Mouse (Mus musculus): Measurements from ENCODE around the gene Lrsam1. TPM values are rescaled to one million over a fixed set of nuclear protein-coding genes. Genes with fewer than 3 reads are reported as not detected.

The Lrsam1 gene
- total and polyA plus RNA-seq, 3 experiments: 5.0 to 9.5 (median 5.4) TPM

DNA sequence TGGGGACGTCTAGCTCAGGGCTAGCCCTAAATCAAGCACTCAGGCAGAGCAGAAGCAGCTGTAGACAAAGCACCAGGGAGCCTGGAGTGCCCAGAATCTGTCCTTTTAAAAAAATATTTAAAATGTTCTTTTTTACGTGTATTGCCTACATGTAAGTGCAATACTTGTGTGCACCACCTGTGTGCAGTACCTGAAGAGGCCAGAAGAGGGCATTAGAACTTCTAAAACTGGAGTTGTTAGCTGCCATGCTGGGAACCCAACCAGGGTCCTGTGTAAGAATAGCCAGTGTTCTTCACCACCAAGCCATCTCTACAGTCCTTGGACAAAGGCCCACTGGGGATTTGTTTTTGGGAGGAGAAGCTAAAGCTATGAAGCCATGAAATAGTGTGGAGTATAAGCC lies 6.8 kb downstream of the Lrsam1 start:
- no peak overlapping the region for H3K4me2 ChIP-seq (ENCODE audit: insufficient read depth, low read depth, poor library complexity, severe bottlenecking)
- no peak overlapping the region for H3K9ac ChIP-seq (ENCODE audit: insufficient read depth, low read depth)
- dilution Hi-C loops (cut with MboI; ENCODE audit: extremely low pct_ligation_motif_present, extremely low pct_unique_long_range_greater_than_20kb, low sequenced_read_pairs) (no loop called here), in situ Hi-C loops (cut with MboI; ENCODE audit: low pct_ligation_motif_present, low pct_unique_long_range_greater_than_20kb, low sequenced_read_pairs) (no loop called here)
- H3K9me3 ChIP-seq (replicated peaks; ENCODE audit: low read length): peaks cover 6% of the 10 kb centered on the region
- no peaks in the 10 kb centered on the region for H3K79me2 ChIP-seq (replicated peaks; ENCODE audit: control insufficient read depth, extremely low read depth, insufficient read depth, poor library complexity, severe bottlenecking)
- no peak overlapping the region for H3K27ac ChIP-seq (ENCODE audit: insufficient read depth, low read depth)
- no peaks in the 10 kb centered on the region for H3K4me1 ChIP-seq (ENCODE audit: control insufficient read depth in 1 of 2, insufficient read depth in 2 of 2)
- peaks cover 32 to 84% of the 10 kb centered on the region in 2 experiments for H3K36me3 ChIP-seq (replicated peaks in 1 of 2; ENCODE audit: control insufficient read depth in 1 of 2, insufficient read depth in 1 of 2, low read length in 1 of 2)
- H3K27me3 ChIP-seq (replicated peaks): no peaks in the 10 kb centered on the region
- no peak overlapping the region for H3K4me3 ChIP-seq (replicated peaks in 1 of 3; ENCODE audit: low read depth in 2 of 3, low read length in 2 of 3, poor library complexity in 1 of 3)
- no peak for DNase-seq (ENCODE audit: extremely low read depth)
- TF ChIP-seq MXI1 (IDR thresholded peaks at IDR 0.05; ENCODE audit: low read depth, low read length): no peak
- peak in 1 of 2 experiments; percentile 14; a peak in 1 of 4 replicates for TF ChIP-seq CTCF (conservative IDR thresholded peaks at IDR 0.05 in 1 of 2, IDR thresholded peaks at IDR 0.05 in 1 of 2; ENCODE audit: low read depth in 2 of 2, low read length in 2 of 2)

GRCm38 (mm10) chr2:32947454-32947853 lies 14.0 kb downstream of the Lrsam1 start:
- H3K4me2 ChIP-seq (ENCODE audit: insufficient read depth, low read depth, poor library complexity, severe bottlenecking): no peak overlapping the region
- DNase-seq (ENCODE audit: extremely low read depth): no peak
- no peak overlapping the region for H3K9ac ChIP-seq (ENCODE audit: insufficient read depth, low read depth)
- no peak overlapping the region for H3K27ac ChIP-seq (ENCODE audit: insufficient read depth, low read depth)
- no peaks in the 10 kb centered on the region for H3K27me3 ChIP-seq (replicated peaks)
- H3K4me3 ChIP-seq (replicated peaks in 1 of 3; ENCODE audit: low read depth in 2 of 3, low read length in 2 of 3, poor library complexity in 1 of 3): no peak overlapping the region
- peaks cover 35 to 84% of the 10 kb centered on the region in 2 experiments for H3K36me3 ChIP-seq (replicated peaks in 1 of 2; ENCODE audit: control insufficient read depth in 1 of 2, insufficient read depth in 1 of 2, low read length in 1 of 2)
- TF ChIP-seq USF1 (IDR thresholded peaks at IDR 0.05; ENCODE audit: low read depth, low read length): no peak
- TF ChIP-seq IRF4 (IDR thresholded peaks at IDR 0.05; ENCODE audit: low read depth, low read length): no peak
- TF ChIP-seq NELFE (IDR thresholded peaks at IDR 0.05; ENCODE audit: low read depth, low read length): no peak
- TF ChIP-seq E2F4 (IDR thresholded peaks at IDR 0.05; ENCODE audit: insufficient replicate concordance, low read depth, low read length): no peak
- TF ChIP-seq JUND (conservative IDR thresholded peaks at IDR 0.05; ENCODE audit: low read depth, low read length): no peak
- TF ChIP-seq RAD21 (IDR thresholded peaks at IDR 0.05; ENCODE audit: low read depth, low read length): no peak
- no peak for TF ChIP-seq POLR2A (IDR thresholded peaks at IDR 0.05; ENCODE audit: low read depth, low read length)
- no peak for TF ChIP-seq CHD2 (IDR thresholded peaks at IDR 0.05; ENCODE audit: low read length)
- no peak for TF ChIP-seq ELF1 (IDR thresholded peaks at IDR 0.05; ENCODE audit: low read depth, low read length)
- TF ChIP-seq MAFK (IDR thresholded peaks at IDR 0.05; ENCODE audit: insufficient replicate concordance, low read length): no peak
- TF ChIP-seq TBP (conservative IDR thresholded peaks at IDR 0.05; ENCODE audit: low read depth, low read length): no peak
- TF ChIP-seq SIN3A (IDR thresholded peaks at IDR 0.05; ENCODE audit: low read length): no peak
- in situ Hi-C loops (cut with MboI; ENCODE audit: low pct_ligation_motif_present, low pct_unique_long_range_greater_than_20kb, low sequenced_read_pairs) (no loop called here), dilution Hi-C loops (cut with MboI; ENCODE audit: extremely low pct_ligation_motif_present, extremely low pct_unique_long_range_greater_than_20kb, low sequenced_read_pairs) (no loop called here)
- H3K79me2 ChIP-seq (replicated peaks; ENCODE audit: control insufficient read depth, extremely low read depth, insufficient read depth, poor library complexity, severe bottlenecking): no peaks in the 10 kb centered on the region
- peaks cover 0 to 7% of the 10 kb centered on the region in 2 experiments; a peak in 1 of 4 replicates for H3K4me1 ChIP-seq (ENCODE audit: control insufficient read depth in 1 of 2, insufficient read depth in 2 of 2)
- H3K9me3 ChIP-seq (replicated peaks; ENCODE audit: low read length): no peaks in the 10 kb centered on the region

GRCm38 (mm10) chr2:32940483-32940882 lies 20.9 kb downstream of the Lrsam1 start:
- H3K27me3 ChIP-seq (replicated peaks): no peaks in the 10 kb centered on the region
- no peaks in the 10 kb centered on the region for H3K79me2 ChIP-seq (replicated peaks; ENCODE audit: control insufficient read depth, extremely low read depth, insufficient read depth, poor library complexity, severe bottlenecking)
- no peak for DNase-seq (ENCODE audit: extremely low read depth)
- no peaks in the 10 kb centered on the region for H3K9me3 ChIP-seq (replicated peaks; ENCODE audit: low read length)
- H3K27ac ChIP-seq (ENCODE audit: insufficient read depth, low read depth): no peak overlapping the region
- no peak overlapping the region for H3K4me3 ChIP-seq (replicated peaks in 1 of 3; ENCODE audit: low read depth in 2 of 3, low read length in 2 of 3, poor library complexity in 1 of 3)
- in situ Hi-C loops (cut with MboI; ENCODE audit: low pct_ligation_motif_present, low pct_unique_long_range_greater_than_20kb, low sequenced_read_pairs) (no loop called here), dilution Hi-C loops (cut with MboI; ENCODE audit: extremely low pct_ligation_motif_present, extremely low pct_unique_long_range_greater_than_20kb, low sequenced_read_pairs) (no loop called here)
- H3K4me1 ChIP-seq (ENCODE audit: control insufficient read depth in 1 of 2, insufficient read depth in 2 of 2): peaks cover 0 to 11% of the 10 kb centered on the region in 2 experiments; a peak in 1 of 4 replicates
- no peak overlapping the region for H3K9ac ChIP-seq (ENCODE audit: insufficient read depth, low read depth)
- peaks cover 15 to 74% of the 10 kb centered on the region in 2 experiments for H3K36me3 ChIP-seq (replicated peaks in 1 of 2; ENCODE audit: control insufficient read depth in 1 of 2, insufficient read depth in 1 of 2, low read length in 1 of 2)
- H3K4me2 ChIP-seq (ENCODE audit: insufficient read depth, low read depth, poor library complexity, severe bottlenecking): no peak overlapping the region
- peak in 1 of 2 experiments; percentile 17; a peak in 2 of 4 replicates for TF ChIP-seq CTCF (conservative IDR thresholded peaks at IDR 0.05 in 1 of 2, IDR thresholded peaks at IDR 0.05 in 1 of 2; ENCODE audit: low read depth in 2 of 2, low read length in 2 of 2)
- TF ChIP-seq CHD2 (IDR thresholded peaks at IDR 0.05; ENCODE audit: low read length): no peak
- no peak for TF ChIP-seq SIN3A (IDR thresholded peaks at IDR 0.05; ENCODE audit: low read length)
- no peak for TF ChIP-seq NRF1 (IDR thresholded peaks at IDR 0.05; ENCODE audit: low read depth, low read length)
- no peak for TF ChIP-seq USF2 (conservative IDR thresholded peaks at IDR 0.05; ENCODE audit: low read depth, low read length)
